Mouse (Mus musculus): ENCODE results near the gene Tstd2. TPM values are rescaled to one million over a fixed set of nuclear protein-coding genes. Genes with fewer than 3 reads are reported as not detected.

Tstd2 gene
- polyA plus RNA-seq, 1 experiment = 12.1 TPM

DNA sequence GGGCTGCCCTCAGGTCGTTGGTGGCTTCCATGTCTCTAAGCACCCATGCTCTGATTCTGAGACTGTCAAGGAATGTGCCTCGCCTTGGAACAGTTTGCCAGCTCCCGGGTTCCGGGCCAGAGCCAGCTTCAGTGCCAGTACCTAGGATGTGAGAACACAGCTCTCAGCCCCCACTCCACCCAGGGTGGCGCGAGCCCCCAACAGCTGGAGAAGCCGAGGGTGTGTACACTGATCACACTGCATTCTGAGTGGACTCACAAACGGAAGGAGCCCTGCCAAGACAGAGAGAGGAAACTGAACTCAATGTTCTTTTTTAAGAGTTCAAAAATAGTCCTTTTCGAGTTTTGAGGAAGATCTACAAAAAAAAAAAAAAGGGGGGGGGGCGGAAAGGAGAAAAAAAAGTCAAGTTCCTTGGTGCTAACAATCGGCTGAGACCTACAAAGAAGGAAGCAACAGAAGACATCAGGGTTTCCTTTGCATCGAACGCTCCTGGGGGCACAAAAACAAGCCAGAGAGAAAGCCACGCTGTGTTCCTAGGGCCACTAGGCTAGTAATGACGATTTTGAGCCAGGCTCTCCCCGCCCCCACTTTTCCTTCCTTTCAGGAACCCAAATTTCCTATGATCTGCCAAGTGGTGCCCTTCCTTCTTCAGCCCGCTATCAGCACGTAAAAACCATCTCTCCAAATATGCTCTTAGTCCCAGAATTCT, 51.6 kb downstream of the Tstd2 start:
- no peak for DNase-seq (ENCODE audit: low read depth in 1 of 2, low spot score in 2 of 2)
- 22% methylated on average over 18 of the region's 18 CpGs for WGBS
- TF ChIP-seq CTCF (IDR thresholded peaks at IDR 0.05; ENCODE audit: extremely low read depth, insufficient read depth, insufficient read length, insufficient replicate concordance) = no peak
- no peak for TF ChIP-seq POLR2A (IDR thresholded peaks at IDR 0.05; ENCODE audit: low read depth, low read length)
- peaks cover 7% of the 10 kb centered on the region; the same call in 1 of the 2 replicates for H3K4me1 ChIP-seq (ENCODE audit: control insufficient read depth, insufficient read depth, insufficient read length)
- no peaks in the 10 kb centered on the region for H3K27me3 ChIP-seq (ENCODE audit: control insufficient read depth, insufficient read depth, low read length)
- no peaks in the 10 kb centered on the region for H3K36me3 ChIP-seq (ENCODE audit: control insufficient read depth, insufficient read depth, low read length)
- H3K27ac ChIP-seq (ENCODE audit: insufficient read depth, low read length) = no peak overlapping the region
- H3K4me3 ChIP-seq (ENCODE audit: extremely low read depth, insufficient read depth, insufficient read length) = no peak overlapping the region

DNA sequence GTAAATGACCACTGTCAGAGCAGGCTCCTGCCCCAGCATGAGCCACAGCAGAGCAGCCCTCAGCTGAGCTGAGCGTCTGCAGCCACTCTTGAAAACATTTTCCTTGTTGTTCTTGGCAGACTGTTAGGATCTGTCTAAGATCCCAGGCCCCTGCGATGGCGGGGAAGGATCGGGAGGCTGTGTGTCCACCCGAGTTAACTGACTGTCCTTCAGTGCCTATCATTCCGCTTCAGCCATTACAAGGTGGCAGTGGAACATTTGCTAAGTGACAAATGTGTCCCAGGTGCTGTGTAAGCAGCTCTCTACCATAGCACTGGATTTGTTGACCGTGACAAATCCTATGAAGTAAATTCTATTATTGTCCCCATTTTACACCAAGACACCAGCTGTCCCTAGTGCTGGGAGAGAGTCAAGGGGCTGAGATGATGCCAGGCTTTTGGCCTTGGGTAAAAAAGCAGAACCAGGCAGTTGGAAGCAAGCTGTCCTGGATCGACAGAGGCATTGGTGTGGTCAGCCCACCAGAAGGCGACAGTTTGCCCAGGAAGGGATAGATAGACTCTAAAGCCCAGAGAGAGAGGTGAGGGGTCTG, 53.2 kb downstream of the Tstd2 start:
- TF ChIP-seq CTCF (IDR thresholded peaks at IDR 0.05; ENCODE audit: extremely low read depth, insufficient read depth, insufficient read length, insufficient replicate concordance) (no peak), POLR2A (IDR thresholded peaks at IDR 0.05; ENCODE audit: low read depth, low read length) (no peak)
- Histone ChIP-seq H3K36me3 (ENCODE audit: control insufficient read depth, insufficient read depth, low read length) (no peaks in the 10 kb centered on the region), H3K4me3 (ENCODE audit: extremely low read depth, insufficient read depth, insufficient read length) (no peak overlapping the region), H3K4me1 (ENCODE audit: control insufficient read depth, insufficient read depth, insufficient read length) (peaks cover 7% of the 10 kb centered on the region; the same call in 1 of the 2 replicates), H3K27ac (ENCODE audit: insufficient read depth, low read length) (no peak overlapping the region), H3K27me3 (ENCODE audit: control insufficient read depth, insufficient read depth, low read length) (no peaks in the 10 kb centered on the region)
- DNase-seq (ENCODE audit: low read depth in 1 of 2, low spot score in 2 of 2) = no peak
- 83% methylated on average over 9 of the region's 9 CpGs for WGBS

DNA sequence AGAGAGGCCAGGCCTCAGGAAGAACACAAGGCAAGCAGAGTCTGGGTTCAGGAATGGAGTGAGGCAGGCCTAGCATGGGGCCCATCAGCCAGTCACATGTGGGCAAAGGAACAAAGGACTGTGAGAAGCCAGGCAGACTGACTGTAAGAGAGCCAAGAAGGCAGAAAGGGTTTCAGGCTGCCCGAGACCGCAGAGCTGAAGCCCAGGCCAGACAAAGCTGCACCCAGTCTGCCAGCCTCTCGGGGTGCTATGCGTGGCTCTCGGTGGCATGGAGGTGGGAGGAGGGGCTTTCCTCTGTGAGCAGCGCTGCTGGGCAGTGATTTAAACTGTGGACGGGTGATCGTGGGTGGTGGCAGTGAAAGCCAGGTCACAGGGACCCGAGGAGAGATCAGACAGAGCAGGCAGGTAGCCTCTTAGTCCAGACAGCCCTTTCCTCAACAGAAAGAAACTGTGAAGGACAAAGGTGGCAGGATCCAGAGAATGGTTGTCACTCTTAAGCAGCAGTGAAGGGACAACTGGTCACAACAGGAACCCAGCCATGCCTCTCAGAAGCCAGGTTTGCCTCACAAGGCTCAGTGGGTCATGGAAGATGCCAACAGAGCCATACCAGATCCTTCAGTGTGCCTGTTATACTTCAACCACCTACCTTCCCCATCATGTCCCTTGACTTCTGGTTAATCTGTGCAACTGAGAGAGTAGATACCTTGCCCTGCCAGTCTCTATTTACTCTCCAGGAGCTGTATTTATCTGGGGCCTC, 53.9 kb downstream of the Tstd2 start:
- no peak overlapping the region for H3K4me3 ChIP-seq (ENCODE audit: extremely low read depth, insufficient read depth, insufficient read length)
- H3K36me3 ChIP-seq (ENCODE audit: control insufficient read depth, insufficient read depth, low read length) = no peaks in the 10 kb centered on the region
- H3K27ac ChIP-seq (ENCODE audit: insufficient read depth, low read length) = no peak overlapping the region
- peaks cover 7% of the 10 kb centered on the region; the same call in 1 of the 2 replicates for H3K4me1 ChIP-seq (ENCODE audit: control insufficient read depth, insufficient read depth, insufficient read length)
- TF ChIP-seq POLR2A (IDR thresholded peaks at IDR 0.05; ENCODE audit: low read depth, low read length) (no peak), CTCF (IDR thresholded peaks at IDR 0.05; ENCODE audit: extremely low read depth, insufficient read depth, insufficient read length, insufficient replicate concordance) (no peak)
- no peak for DNase-seq (ENCODE audit: low read depth in 1 of 2, low spot score in 2 of 2)
- 93% methylated on average over 9 of the region's 9 CpGs for WGBS
- H3K27me3 ChIP-seq (ENCODE audit: control insufficient read depth, insufficient read depth, low read length) = no peaks in the 10 kb centered on the region

DNA sequence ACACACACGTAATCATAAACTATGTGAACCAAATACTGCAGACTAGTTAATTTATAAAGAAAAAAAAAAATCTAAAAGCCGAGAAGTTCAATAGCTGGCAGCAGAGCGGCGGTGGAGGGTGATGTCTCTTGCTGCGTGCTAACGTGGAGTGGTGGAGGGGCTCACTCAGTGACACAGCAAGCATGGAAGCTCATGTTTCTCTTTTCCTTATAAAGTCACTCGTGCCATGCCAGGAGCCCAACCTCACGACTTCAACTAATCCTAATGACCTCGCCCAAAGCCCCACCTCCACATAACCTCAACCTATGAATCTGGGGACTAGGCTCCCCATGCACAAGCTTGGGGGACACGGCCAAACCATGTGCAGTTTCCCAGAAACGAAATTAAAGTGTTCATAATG, 55.9 kb downstream of the Tstd2 start:
- no peak overlapping the region for H3K27ac ChIP-seq (ENCODE audit: insufficient read depth, low read length)
- 85% methylated on average over 11 of the region's 11 CpGs for WGBS
- H3K4me1 ChIP-seq (ENCODE audit: control insufficient read depth, insufficient read depth, insufficient read length) = peaks cover 7% of the 10 kb centered on the region; the same call in 1 of the 2 replicates
- no peak for TF ChIP-seq POLR2A (IDR thresholded peaks at IDR 0.05; ENCODE audit: low read depth, low read length)
- no peak for TF ChIP-seq CTCF (IDR thresholded peaks at IDR 0.05; ENCODE audit: extremely low read depth, insufficient read depth, insufficient read length, insufficient replicate concordance)
- H3K4me3 ChIP-seq (ENCODE audit: extremely low read depth, insufficient read depth, insufficient read length) = no peak overlapping the region
- no peaks in the 10 kb centered on the region for H3K36me3 ChIP-seq (ENCODE audit: control insufficient read depth, insufficient read depth, low read length)
- DNase-seq (ENCODE audit: low read depth in 1 of 2, low spot score in 2 of 2) = no peak
- no peaks in the 10 kb centered on the region for H3K27me3 ChIP-seq (ENCODE audit: control insufficient read depth, insufficient read depth, low read length)

DNA sequence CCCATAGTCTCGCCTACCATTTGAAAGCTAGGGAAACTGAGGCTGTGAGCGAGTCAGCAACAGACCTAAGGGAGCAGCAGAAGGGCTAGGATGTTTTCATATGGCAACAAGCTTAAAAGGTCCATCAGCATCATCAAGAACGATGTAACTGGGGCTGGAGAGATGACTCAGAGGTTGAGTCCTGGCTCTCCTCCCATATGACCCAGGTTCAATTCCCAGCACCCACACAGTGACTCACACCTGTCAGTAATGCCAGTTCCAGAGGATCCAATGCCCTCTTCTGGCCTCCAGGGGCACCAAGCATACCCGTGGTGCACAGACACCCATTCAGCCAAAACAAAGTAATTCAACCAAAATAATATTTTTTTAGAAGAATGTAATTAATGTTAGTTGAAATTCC, 58.2 kb downstream of the Tstd2 start:
- WGBS = 92% methylated on average over 4 of the region's 4 CpGs
- H3K36me3 ChIP-seq (ENCODE audit: control insufficient read depth, insufficient read depth, low read length) = no peaks in the 10 kb centered on the region
- DNase-seq (ENCODE audit: low read depth in 1 of 2, low spot score in 2 of 2) = no peak
- no peaks in the 10 kb centered on the region for H3K27me3 ChIP-seq (ENCODE audit: control insufficient read depth, insufficient read depth, low read length)
- TF ChIP-seq CTCF (IDR thresholded peaks at IDR 0.05; ENCODE audit: extremely low read depth, insufficient read depth, insufficient read length, insufficient replicate concordance) (no peak), POLR2A (IDR thresholded peaks at IDR 0.05; ENCODE audit: low read depth, low read length) (no peak)
- H3K4me1 ChIP-seq (ENCODE audit: control insufficient read depth, insufficient read depth, insufficient read length) = no peaks in the 10 kb centered on the region
- H3K27ac ChIP-seq (ENCODE audit: insufficient read depth, low read length) = no peak overlapping the region
- H3K4me3 ChIP-seq (ENCODE audit: extremely low read depth, insufficient read depth, insufficient read length) = no peak overlapping the region

DNA sequence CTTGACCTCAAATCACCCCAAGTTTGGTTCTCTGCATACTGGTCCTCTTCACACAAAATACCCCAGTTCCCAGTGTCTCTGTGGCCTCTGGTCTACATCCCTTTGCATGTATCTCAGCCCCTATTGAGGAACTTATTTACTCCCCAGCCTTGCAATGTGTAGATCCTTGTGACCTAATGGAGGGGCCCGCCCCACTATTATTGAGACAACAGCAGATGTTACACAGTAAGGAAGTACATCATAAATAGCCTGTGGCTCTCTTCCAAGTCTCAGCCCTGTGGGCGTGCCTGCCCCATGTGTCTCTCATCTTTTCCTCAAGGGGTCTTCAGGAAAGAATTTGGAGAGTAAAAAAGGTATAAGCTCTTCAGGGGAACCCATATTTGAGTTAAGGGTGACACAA, 61.6 kb downstream of the Tstd2 start:
- TF ChIP-seq CTCF (IDR thresholded peaks at IDR 0.05; ENCODE audit: extremely low read depth, insufficient read depth, insufficient read length, insufficient replicate concordance) = no peak
- TF ChIP-seq POLR2A (IDR thresholded peaks at IDR 0.05; ENCODE audit: low read depth, low read length) = no peak
- DNase-seq (ENCODE audit: low read depth in 1 of 2, low spot score in 2 of 2) = no peak
- no peaks in the 10 kb centered on the region for H3K36me3 ChIP-seq (ENCODE audit: control insufficient read depth, insufficient read depth, low read length)
- H3K27me3 ChIP-seq (ENCODE audit: control insufficient read depth, insufficient read depth, low read length) = no peaks in the 10 kb centered on the region
- no peaks in the 10 kb centered on the region for H3K4me1 ChIP-seq (ENCODE audit: control insufficient read depth, insufficient read depth, insufficient read length)
- 61% methylated on average over 2 of the region's 2 CpGs for WGBS
- no peak overlapping the region for H3K4me3 ChIP-seq (ENCODE audit: extremely low read depth, insufficient read depth, insufficient read length)
- H3K27ac ChIP-seq (ENCODE audit: insufficient read depth, low read length) = no peak overlapping the region

All from spleen, adult 2 months (tissue).